Mouse (Mus musculus) effector memory CD4-positive, alpha-beta T cell, adult 5 months (primary cell): ENCODE results near the gene Pex5l. TPM values are rescaled to one million over a fixed set of nuclear protein-coding genes. Genes with fewer than 3 reads are reported as not detected.

ENCODE experiments used
- polyA plus RNA-seq: library from polyadenylated mRNA; unstranded; fragments of 100-300 nt; shearing (Covaris generic); gene quantifications from one replicate; pipeline ENCODE4 v1.2.1, GENCODE M21; 2017

Pex5l gene
- polyA plus RNA-seq = not detected

GRCm38 (mm10) chr3:33142901-33143461 lies at the start of gene Pex5l:
Gene Pex5l (minus strand): TSS chr3:33143247.

